Mouse (Mus musculus): ENCODE measurements around the gene Tspan31. TPM values are rescaled to one million over a fixed set of nuclear protein-coding genes. Genes with fewer than 3 reads are reported as not detected.

Tspan31 gene
- 42.2 and 78.0 TPM in 2 replicates for polyA plus RNA-seq (2012; rRNA removed)

DNA sequence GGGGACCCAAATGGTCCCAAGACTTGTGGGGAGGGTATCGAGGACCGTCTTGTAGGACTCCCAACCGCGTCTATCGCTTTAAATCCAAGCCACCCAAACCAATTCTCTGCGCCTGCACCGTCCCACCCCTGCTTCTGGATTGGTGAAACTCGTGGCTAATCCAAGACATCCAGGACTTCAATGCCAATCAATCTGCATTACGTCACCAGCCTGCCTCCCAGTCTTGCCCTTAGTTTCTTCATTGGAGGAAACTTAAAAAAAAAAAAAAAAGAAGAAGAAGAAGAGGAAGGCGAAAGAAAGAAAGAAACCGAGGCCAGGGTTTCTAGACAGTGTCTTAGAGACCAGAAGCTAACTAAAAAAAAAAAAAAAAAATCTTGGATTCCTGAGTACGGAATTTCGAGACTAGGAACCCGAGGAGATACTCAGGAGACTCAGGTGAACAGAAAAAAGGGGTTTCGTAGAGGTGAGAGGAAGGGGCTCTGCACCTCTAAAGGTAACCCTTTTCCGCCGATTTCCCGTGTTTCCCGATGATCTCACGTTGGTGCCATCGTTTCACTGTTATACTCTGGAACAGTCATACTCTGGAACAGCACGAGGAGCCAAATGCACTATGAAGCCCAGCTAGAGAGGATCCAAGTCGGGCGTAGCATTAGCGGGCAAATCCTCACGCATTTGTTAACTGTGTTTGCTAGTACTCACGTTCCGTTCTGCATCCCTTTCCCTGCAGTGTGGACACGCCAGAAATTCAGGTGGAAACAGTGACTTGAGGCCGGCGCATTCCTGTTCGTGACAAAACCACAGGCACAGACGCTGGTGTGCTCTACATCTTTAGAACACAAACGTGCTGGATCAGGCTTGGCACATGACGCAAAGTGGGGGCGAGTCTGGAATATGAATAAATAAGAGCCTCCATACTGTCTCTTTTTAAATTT, at the start of gene Tspan31:
Gene Tspan31, minus strand, starts transcription at position 75 of the 932 bp plus-strand sequence.

GRCm38 (mm10) chr10:127075080-127075479, 5.0 kb upstream of the Tspan31 start, which contains the start of gene Agap2:
Gene Agap2, plus strand, starts transcription at chr10:127075284.

DNA sequence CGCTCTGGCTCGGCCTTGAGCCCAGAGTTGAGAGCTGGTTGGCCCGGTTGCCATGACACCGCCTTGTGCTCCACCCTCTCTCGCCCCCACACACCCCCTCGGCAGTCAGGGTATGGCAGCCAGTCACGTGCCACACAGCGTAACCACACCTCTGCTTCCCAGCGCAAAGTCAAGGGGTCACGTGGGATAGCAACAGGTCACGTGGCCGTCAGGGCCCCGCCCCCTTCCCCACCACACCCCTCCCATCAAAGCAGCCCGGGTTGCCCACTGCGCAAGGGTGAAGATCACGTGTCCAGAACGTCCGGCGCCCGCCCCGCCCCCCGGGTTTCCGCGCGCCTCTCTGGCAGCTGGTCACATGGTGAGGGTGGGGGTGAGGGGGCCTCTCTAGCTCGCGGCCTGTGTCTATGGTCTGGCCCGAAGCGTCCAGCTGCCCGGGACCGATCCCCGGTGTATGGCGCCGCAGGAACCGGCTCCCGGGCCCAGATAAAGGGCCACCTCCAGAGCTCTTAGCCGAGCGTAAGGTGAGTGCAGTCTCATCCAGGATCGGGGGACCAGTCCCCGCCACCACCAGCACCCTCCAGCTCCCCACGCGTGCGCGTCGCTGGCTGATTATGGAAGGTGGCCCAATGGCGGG, 6.7 kb downstream of the Tspan31 start, which contains the start of gene Cdk4:
Gene Cdk4, plus strand, starts transcription at position 296 of the 634 bp plus-strand sequence.

GRCm38 (mm10) chr10:127059968-127060916, 9.8 kb downstream of the Tspan31 start, which contains the start of gene March9:
Gene March9, minus strand, starts transcription at chr10:127060184.

GRCm38 (mm10) chr10:127047954-127048353, 22.1 kb downstream of the Tspan31 start, which contains the start of gene Cyp27b1:
Gene Cyp27b1, plus strand, starts transcription at chr10:127048250.

DNA sequence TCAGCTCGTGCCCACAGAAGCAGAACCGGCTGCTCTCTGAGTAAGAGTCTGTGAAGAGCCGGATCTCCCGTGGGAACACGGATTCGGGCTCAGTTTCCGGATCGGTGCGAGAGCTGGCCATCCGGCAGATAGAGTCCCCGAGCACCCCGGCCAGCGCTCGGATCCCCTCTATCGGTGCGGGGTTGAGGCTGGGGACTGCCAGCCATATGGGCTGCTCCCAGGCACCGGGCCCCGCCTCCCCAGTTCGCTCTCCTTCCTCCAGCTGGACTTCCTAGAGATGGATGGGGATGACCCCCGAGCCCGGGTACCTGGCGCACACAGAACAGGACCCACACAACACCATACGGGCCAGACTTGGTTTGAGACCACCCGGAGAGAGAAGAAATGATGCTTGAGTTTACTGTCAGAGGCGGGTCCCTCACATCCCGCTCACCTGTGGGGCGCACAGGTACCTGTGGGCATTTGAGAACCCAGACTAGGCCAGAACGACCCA, 28.7 kb downstream of the Tspan31 start, which contains the start of the genes Mettl1 and Eef1akmt3:
Gene Mettl1, plus strand, starts transcription at position 141 of the 493 bp plus-strand sequence.
Gene Eef1akmt3, minus strand, starts transcription at position 240 of the 493 bp plus-strand sequence.

DNA sequence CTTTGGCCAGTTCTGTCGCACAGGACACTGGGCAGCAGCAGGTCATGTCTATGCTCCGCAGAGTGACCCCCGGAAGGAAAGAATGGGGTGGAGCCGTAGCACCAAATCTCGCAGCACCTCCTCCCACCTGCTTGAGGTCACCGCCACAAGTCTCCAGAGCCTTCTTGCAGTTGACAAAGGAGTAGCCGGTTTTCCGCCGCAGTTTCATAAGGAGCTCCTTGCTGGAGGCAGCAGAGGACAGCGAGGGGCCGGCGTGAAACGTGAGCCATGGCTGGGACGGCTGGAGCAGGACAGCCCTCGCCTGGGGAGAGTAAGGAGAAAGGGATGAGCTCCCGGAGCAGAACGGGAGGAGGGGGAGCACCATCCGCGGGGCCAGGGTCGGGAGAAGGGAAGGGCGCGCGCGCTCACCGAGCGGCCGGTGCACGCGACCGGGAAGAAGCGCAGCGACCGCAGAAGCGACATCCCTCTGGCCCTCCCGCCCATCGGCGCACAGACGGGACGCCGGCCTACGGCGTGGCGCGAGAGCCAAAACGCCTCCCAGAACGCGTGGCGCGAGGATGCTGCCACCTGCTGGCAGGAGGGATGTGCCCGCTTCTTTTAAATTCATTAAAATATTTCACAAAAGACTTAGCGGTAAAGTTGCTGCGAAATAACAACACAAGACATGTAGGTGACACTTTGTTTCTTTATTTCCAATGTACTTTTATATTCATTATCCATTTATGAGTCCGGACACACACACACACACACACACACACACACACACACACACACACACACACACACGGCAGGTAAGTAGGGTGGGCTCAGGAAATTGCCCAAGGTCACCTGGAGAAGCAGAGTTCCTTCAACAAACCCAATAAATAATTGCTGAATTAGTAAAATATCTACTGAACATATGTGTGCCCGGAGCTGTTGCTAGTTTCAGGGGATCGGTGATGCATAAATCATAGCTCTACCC, 39.4 kb downstream of the Tspan31 start, which contains the start of gene Tsfm:
Gene Tsfm, minus strand, starts transcription at position 505 of the 961 bp plus-strand sequence.

Other genes starting within 250 kb of the Tspan31 start
- 5.9 and 7.4 TPM in 2 replicates for gene Atp23, start 168.9 kb downstream of the Tspan31 start, polyA plus RNA-seq (2012; rRNA removed)
- gene Ctdsp2, start 91.5 kb downstream of the Tspan31 start, polyA plus RNA-seq (2012; rRNA removed): 136 and 151 TPM in 2 replicates
- 1.1 and 1.5 TPM in 2 replicates for gene Avil, start 69.6 kb downstream of the Tspan31 start, polyA plus RNA-seq (2012; rRNA removed)
- gene Tsfm, start 39.4 kb downstream of the Tspan31 start, polyA plus RNA-seq (2012; rRNA removed): 42.4 and 43.6 TPM in 2 replicates
- 19.1 and 19.7 TPM in 2 replicates for gene Mettl1, start 28.9 kb downstream of the Tspan31 start, polyA plus RNA-seq (2012; rRNA removed)
- gene Eef1akmt3, start 28.8 kb downstream of the Tspan31 start, polyA plus RNA-seq (2012; rRNA removed): 1.2 and 1.6 TPM in 2 replicates
- 0.38 and 0.40 TPM in 2 replicates for gene Cyp27b1, start 22.0 kb downstream of the Tspan31 start, polyA plus RNA-seq (2012; rRNA removed)
- gene March9, start 10.1 kb downstream of the Tspan31 start, polyA plus RNA-seq (2012; rRNA removed): 8.6 and 8.9 TPM in 2 replicates
- 110 and 125 TPM in 2 replicates for gene Cdk4, start 6.7 kb downstream of the Tspan31 start, polyA plus RNA-seq (2012; rRNA removed)
- 4.7 and 5.9 TPM in 2 replicates for gene Agap2, start 5.0 kb upstream of the Tspan31 start, polyA plus RNA-seq (2012; rRNA removed)
- gene Os9, start 50.9 kb upstream of the Tspan31 start, polyA plus RNA-seq (2012; rRNA removed): 79.1 and 84.2 TPM in 2 replicates
- gene B4galnt1, start 95.0 kb upstream of the Tspan31 start, polyA plus RNA-seq (2012; rRNA removed): 131 and 138 TPM in 2 replicates
- 1.8 and 5.0 TPM in 2 replicates for gene Slc26a10, start 110.4 kb upstream of the Tspan31 start, polyA plus RNA-seq (2012; rRNA removed)
- 25.9 and 29.4 TPM in 2 replicates for gene Arhgef25, start 119.8 kb upstream of the Tspan31 start, polyA plus RNA-seq (2012; rRNA removed)
- gene Dtx3, start 125.5 kb upstream of the Tspan31 start, polyA plus RNA-seq (2012; rRNA removed): 80.9 and 90.8 TPM in 2 replicates
- 40.9 and 52.5 TPM in 2 replicates for gene Pip4k2c, start 141.3 kb upstream of the Tspan31 start, polyA plus RNA-seq (2012; rRNA removed)
- gene Kif5a, start 193.1 kb upstream of the Tspan31 start, polyA plus RNA-seq (2012; rRNA removed): 3.4 and 3.9 TPM in 2 replicates
- 177 and 178 TPM in 2 replicates for gene Dctn2, start 196.1 kb upstream of the Tspan31 start, polyA plus RNA-seq (2012; rRNA removed)
- gene Mbd6, start 218.8 kb upstream of the Tspan31 start, polyA plus RNA-seq (2012; rRNA removed): 52.1 and 62.9 TPM in 2 replicates
- gene Mars, start 241.5 kb upstream of the Tspan31 start, polyA plus RNA-seq (2012; rRNA removed): 40.6 and 45.2 TPM in 2 replicates